Mouse (Mus musculus): ENCODE results near the gene Zfp398. TPM values are rescaled to one million over a fixed set of nuclear protein-coding genes. Genes with fewer than 3 reads are reported as not detected.

The Zfp398 gene
- total and polyA plus RNA-seq, 3 experiments: 1.5 to 4.6 (median 2.2) TPM

- H3K9ac ChIP-seq (ENCODE audit: insufficient read depth, low read depth): no peak overlapping the region
- TF ChIP-seq MAFK (IDR thresholded peaks at IDR 0.05; ENCODE audit: insufficient replicate concordance, low read length) (no peak), E2F4 (IDR thresholded peaks at IDR 0.05; ENCODE audit: insufficient replicate concordance, low read depth, low read length) (no peak), GABPA (IDR thresholded peaks at IDR 0.05; ENCODE audit: insufficient replicate concordance, low read depth, low read length) (no peak), HCFC1 (IDR thresholded peaks at IDR 0.05; ENCODE audit: low read depth, low read length) (no peak), JUND (conservative IDR thresholded peaks at IDR 0.05; ENCODE audit: low read depth, low read length) (no peak), POLR2A (IDR thresholded peaks at IDR 0.05; ENCODE audit: low read depth, low read length) (no peak), ZNF384 (IDR thresholded peaks at IDR 0.05; ENCODE audit: low read depth, low read length) (no peak), MEF2A (IDR thresholded peaks at IDR 0.05; ENCODE audit: borderline replicate concordance, low read depth, low read length) (no peak), PAX5 (IDR thresholded peaks at IDR 0.05; ENCODE audit: low read length) (no peak), JUN (IDR thresholded peaks at IDR 0.05; ENCODE audit: insufficient read depth, low read depth, low read length) (no peak), KAT2A (IDR thresholded peaks at IDR 0.05; ENCODE audit: insufficient replicate concordance, low read length) (no peak), NELFE (IDR thresholded peaks at IDR 0.05; ENCODE audit: low read depth, low read length) (no peak), MYC (IDR thresholded peaks at IDR 0.05; ENCODE audit: low read depth, low read length) (no peak)
- no peak overlapping the region for H3K4me2 ChIP-seq (ENCODE audit: insufficient read depth, low read depth, poor library complexity, severe bottlenecking)
- in situ Hi-C loops (cut with MboI; ENCODE audit: low pct_ligation_motif_present, low pct_unique_long_range_greater_than_20kb, low sequenced_read_pairs) (no loop called here), dilution Hi-C loops (cut with MboI; ENCODE audit: extremely low pct_ligation_motif_present, extremely low pct_unique_long_range_greater_than_20kb, low sequenced_read_pairs) (no loop called here)
- H3K4me3 ChIP-seq (replicated peaks in 1 of 3; ENCODE audit: low read depth in 2 of 3, low read length in 2 of 3, poor library complexity in 1 of 3): no peak overlapping the region
- H3K79me2 ChIP-seq (replicated peaks; ENCODE audit: control insufficient read depth, extremely low read depth, insufficient read depth, poor library complexity, severe bottlenecking): peaks cover 4% of the 10 kb centered on the region; the same call in 1 of the 2 replicates
- no peak for DNase-seq (ENCODE audit: extremely low read depth)
- H3K9me3 ChIP-seq (replicated peaks; ENCODE audit: low read length): no peaks in the 10 kb centered on the region
- peaks cover 0 to 12% of the 10 kb centered on the region in 2 experiments; a peak in 2 of 4 replicates for H3K4me1 ChIP-seq (ENCODE audit: control insufficient read depth in 1 of 2, insufficient read depth in 2 of 2)
- no peaks in the 10 kb centered on the region for H3K27me3 ChIP-seq (replicated peaks)
- H3K36me3 ChIP-seq (replicated peaks in 1 of 2; ENCODE audit: control insufficient read depth in 1 of 2, insufficient read depth in 1 of 2, low read length in 1 of 2): peaks cover 12 to 31% of the 10 kb centered on the region in 2 experiments
- no peak overlapping the region for H3K27ac ChIP-seq (ENCODE audit: insufficient read depth, low read depth)
Measured at GRCm38 (mm10) chr6:47841831-47842230, 6.4 kb downstream of the Zfp398 start.

GRCm38 (mm10) chr6:47842337-47842736 is 6.9 kb downstream of the Zfp398 start:
- in situ Hi-C loops (cut with MboI; ENCODE audit: low pct_ligation_motif_present, low pct_unique_long_range_greater_than_20kb, low sequenced_read_pairs) (no loop called here), dilution Hi-C loops (cut with MboI; ENCODE audit: extremely low pct_ligation_motif_present, extremely low pct_unique_long_range_greater_than_20kb, low sequenced_read_pairs) (no loop called here)
- no peak for DNase-seq (ENCODE audit: extremely low read depth)
- Histone ChIP-seq H3K4me2 (ENCODE audit: insufficient read depth, low read depth, poor library complexity, severe bottlenecking) (no peak overlapping the region), H3K4me1 (ENCODE audit: control insufficient read depth in 1 of 2, insufficient read depth in 2 of 2) (peaks cover 0 to 11% of the 10 kb centered on the region in 2 experiments; a peak in 2 of 4 replicates), H3K27me3 (replicated peaks) (no peaks in the 10 kb centered on the region), H3K9me3 (replicated peaks; ENCODE audit: low read length) (no peaks in the 10 kb centered on the region), H3K9ac (ENCODE audit: insufficient read depth, low read depth) (no peak overlapping the region), H3K4me3 (replicated peaks in 1 of 3; ENCODE audit: low read depth in 2 of 3, low read length in 2 of 3, poor library complexity in 1 of 3) (no peak overlapping the region), H3K79me2 (replicated peaks; ENCODE audit: control insufficient read depth, extremely low read depth, insufficient read depth, poor library complexity, severe bottlenecking) (peaks cover 4% of the 10 kb centered on the region; the same call in 1 of the 2 replicates), H3K27ac (ENCODE audit: insufficient read depth, low read depth) (no peak overlapping the region), H3K36me3 (replicated peaks in 1 of 2; ENCODE audit: control insufficient read depth in 1 of 2, insufficient read depth in 1 of 2, low read length in 1 of 2) (peaks cover 12 to 33% of the 10 kb centered on the region in 2 experiments)
- TF ChIP-seq MXI1 (IDR thresholded peaks at IDR 0.05; ENCODE audit: low read depth, low read length) (no peak), RAD21 (IDR thresholded peaks at IDR 0.05; ENCODE audit: low read depth, low read length) (no peak), CTCF (conservative IDR thresholded peaks at IDR 0.05 in 1 of 2, IDR thresholded peaks at IDR 0.05 in 1 of 2; ENCODE audit: low read depth in 2 of 2, low read length in 2 of 2) (no peak), ZC3H11A (IDR thresholded peaks at IDR 0.05; ENCODE audit: low read depth, low read length) (no peak), MEF2A (IDR thresholded peaks at IDR 0.05; ENCODE audit: borderline replicate concordance, low read depth, low read length) (no peak), ZMIZ1 (IDR thresholded peaks at IDR 0.05; ENCODE audit: low read depth, low read length) (no peak), SMC3 (IDR thresholded peaks at IDR 0.05; ENCODE audit: low read depth, low read length) (no peak), MYC (IDR thresholded peaks at IDR 0.05; ENCODE audit: low read depth, low read length) (no peak), ELF1 (IDR thresholded peaks at IDR 0.05; ENCODE audit: low read depth, low read length) (no peak), RCOR1 (conservative IDR thresholded peaks at IDR 0.05; ENCODE audit: low read depth, low read length) (no peak), POLR2AphosphoS2 (IDR thresholded peaks at IDR 0.05; ENCODE audit: low read depth, low read length) (no peak)

All from CH12.LX (cell line).